Mouse (Mus musculus) stomach, embryonic 14.5 days (tissue): ENCODE measurements around the gene Cenpp. TPM values are rescaled to one million over a fixed set of nuclear protein-coding genes. Genes with fewer than 3 reads are reported as not detected.

Experiments used
- ATAC-seq: fragments of 200-750 bp; cut with Nextera tagmentation; 2 replicates; pipeline ENCODE4 v1.8.0; 2017; ENCODE audit warnings: low read depth, moderate TSS enrichment; ENCODE audit not compliant: insufficient number of reproducible peaks, insufficient read depth, low FRiP score
- H3K27ac ChIP-seq: fragments of 300-500 bp; sonication (generic); 2 replicates; pipeline ENCODE4 v1.5.1; 2014; ENCODE audit warnings: mild to moderate bottlenecking, low read length, moderate library complexity, mixed read lengths
- H3K27me3 ChIP-seq: fragments of 300-500 bp; sonication (generic); 2 replicates; pipeline ENCODE4 v1.6.1; 2014; ENCODE audit warnings: low read length, control low read depth, mixed read lengths; ENCODE audit not compliant: control insufficient read depth, insufficient read depth
- H3K36me3 ChIP-seq: fragments of 300-500 bp; sonication (generic); 2 replicates; pipeline ENCODE4 v1.6.1; 2014; ENCODE audit warnings: mild to moderate bottlenecking, control low read depth, low read length, moderate library complexity, mixed read lengths; ENCODE audit not compliant: control insufficient read depth, insufficient read depth
- H3K4me1 ChIP-seq: fragments of 300-500 bp; sonication (generic); 2 replicates; pipeline ENCODE4 v1.6.1; 2014; ENCODE audit warnings: low read length, control low read depth, mixed read lengths; ENCODE audit not compliant: control insufficient read depth, insufficient read depth
- H3K4me2 ChIP-seq: fragments of 300-500 bp; sonication (generic); replicated peaks from 2 replicates; pipeline ENCODE4 v1.6.1; 2014; ENCODE audit warnings: low read depth, low read length, control low read depth
- H3K4me3 ChIP-seq: fragments of 300-500 bp; sonication (generic); 2 replicates; pipeline ENCODE4 v1.5.1; 2014; ENCODE audit warnings: low read depth, low read length, control low read depth
- H3K9ac ChIP-seq: fragments of 300-500 bp; sonication (generic); replicated peaks from 2 replicates; pipeline ENCODE4 v1.6.1; 2014; ENCODE audit warnings: low read depth, mild to moderate bottlenecking, control low read depth, low read length, moderate library complexity, mixed read lengths
- H3K9me3 ChIP-seq: fragments of 300-500 bp; sonication (generic); 2 replicates; pipeline ENCODE4 v1.6.1; 2016; ENCODE audit warnings: low read depth, low read length, control low read depth; ENCODE audit not compliant: control insufficient read depth
- WGBS: fragments of 180-500 bp; shearing (Covaris S2); extraction: QIAGEN DNeasy Blood & Tissue Kit; methylation state at CpG from one replicate; pipeline ENCODE4 v1.1.7; 2014; 5-methylcytosine and 5-hydroxymethylcytosine counted together
- polyA plus RNA-seq: library from polyadenylated mRNA; unstranded; fragments of >200 nt; fragmentation: Nextera tagmentation; extraction: Ambion mirVana; gene quantifications from 2 replicates; pipeline ENCODE4 v1.2.1, GENCODE M21; 2014

Gene Cenpp
- polyA plus RNA-seq = 29.3 and 29.6 TPM in 2 replicates

DNA sequence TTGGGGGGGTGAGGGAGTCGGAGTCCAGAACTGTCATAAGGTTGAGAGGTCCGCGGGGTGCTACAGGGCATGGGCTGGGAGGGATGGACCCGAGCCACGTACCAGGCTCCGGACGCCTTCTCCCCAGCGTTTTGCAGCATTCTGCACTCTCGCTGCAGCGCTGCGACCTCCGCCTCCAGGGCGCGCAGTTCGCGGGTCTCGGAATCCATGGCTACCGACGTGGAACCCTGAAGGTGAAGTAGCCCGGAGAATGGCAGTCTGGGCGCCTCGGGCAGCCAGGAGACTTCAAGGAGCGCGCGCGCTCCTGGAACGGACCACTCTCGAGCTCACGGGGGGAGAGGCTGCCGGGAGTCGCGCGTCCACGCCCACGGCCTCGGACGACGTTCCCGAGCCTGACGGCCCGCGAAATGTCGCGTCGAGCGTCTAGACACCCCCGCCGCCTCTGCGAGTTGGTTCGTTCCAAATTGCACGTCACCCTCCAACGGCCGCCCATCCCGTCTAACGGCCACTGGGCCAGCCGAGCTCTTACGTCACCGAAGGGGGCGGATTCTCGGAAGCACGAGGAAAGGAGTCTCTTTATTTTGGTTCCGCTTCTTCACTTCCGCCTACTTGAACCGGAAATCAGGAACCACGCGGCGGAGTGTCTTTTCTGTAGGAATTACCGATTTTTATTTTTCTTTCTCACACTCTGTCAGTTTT lies at the start of gene Cenpp, which contains the start of gene Nol8:
Gene Cenpp (minus strand): TSS at position 305 of the 699 bp plus-strand sequence.
Gene Nol8 (plus strand): TSS at position 598 of the 699 bp plus-strand sequence.
- peak within 1 kb of the TSS; percentile 58; the same call in 1 of the 2 replicates for H3K27ac ChIP-seq
- under 1% methylated on average over 67 of the region's 68 CpGs for WGBS

DNA sequence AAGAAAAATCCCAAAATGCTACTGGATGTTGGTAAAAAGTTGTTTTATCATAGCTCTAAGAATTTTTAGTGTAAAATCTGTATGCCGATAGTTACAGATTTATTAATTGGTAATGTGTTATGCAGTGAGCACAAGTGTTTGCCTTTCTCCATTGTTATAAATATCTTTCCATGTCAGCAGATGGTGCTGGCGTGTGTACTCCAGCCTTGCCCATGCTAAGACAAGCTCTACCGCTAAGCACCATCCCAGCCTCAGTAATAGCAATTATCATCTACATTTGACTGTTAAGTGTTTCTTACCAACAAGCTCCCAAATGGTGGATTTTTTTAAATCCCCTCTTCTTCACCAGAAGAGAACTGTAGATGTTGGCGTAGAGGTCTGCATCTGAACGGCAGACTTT lies 38.5 kb upstream of the Cenpp start:
- 96% methylated on average over 5 of the region's 5 CpGs for WGBS
- Histone ChIP-seq H3K4me2 (no peak overlapping the region), H3K27me3 (no peaks in the 10 kb centered on the region), H3K4me3 (no peak overlapping the region), H3K9ac (no peak overlapping the region), H3K36me3 (peaks cover 47% of the 10 kb centered on the region), H3K27ac (no peak overlapping the region), H3K9me3 (no peaks in the 10 kb centered on the region), H3K4me1 (no peaks in the 10 kb centered on the region)
- ATAC-seq = no peak

More for the DNA sequence above, at the start of gene Cenpp, which contains the start of gene Nol8:
- 0 out of 2 replicates have a peak, but pooled peaks cover 5% of the 10 kb centered on the region for H3K4me1 ChIP-seq
- no peaks in the 10 kb centered on the region; the same call in 1 of the 2 replicates for H3K36me3 ChIP-seq
- H3K4me3 ChIP-seq = peak within 1 kb of the TSS; percentile 84
- H3K9ac ChIP-seq = peak within 1 kb of the TSS; percentile 53
- H3K27me3 ChIP-seq = no peaks in the 10 kb centered on the region
- H3K9me3 ChIP-seq = no peaks in the 10 kb centered on the region
- peak within 1 kb of the TSS; percentile 91 for H3K4me2 ChIP-seq
- peak; percentile 99 for ATAC-seq

DNA sequence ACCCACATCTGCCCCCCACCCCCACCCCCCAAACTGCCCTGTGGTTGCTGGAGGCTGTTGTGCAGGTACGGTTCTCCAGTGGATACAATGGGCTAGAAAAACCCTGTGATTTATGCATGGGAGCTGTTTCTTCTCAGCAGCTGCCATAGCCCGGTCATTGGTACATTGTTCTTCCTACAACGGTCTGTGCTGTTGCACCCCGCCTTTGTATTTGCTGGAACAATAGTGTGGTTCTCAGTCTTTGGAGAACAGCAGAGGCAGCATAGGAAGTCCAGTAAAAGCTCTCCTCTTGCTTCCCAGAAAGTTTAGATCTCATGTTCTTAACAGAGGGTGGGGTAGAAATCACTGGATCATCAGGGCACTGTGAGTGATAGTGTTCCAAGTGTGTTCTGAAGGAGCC lies 31.7 kb upstream of the Cenpp start:
- Histone ChIP-seq H3K9me3 (no peaks in the 10 kb centered on the region), H3K9ac (no peak overlapping the region), H3K4me2 (no peak overlapping the region), H3K27ac (no peak overlapping the region), H3K4me1 (peaks cover 5% of the 10 kb centered on the region; the same call in 1 of the 2 replicates), H3K36me3 (peaks cover 19% of the 10 kb centered on the region), H3K27me3 (no peaks in the 10 kb centered on the region), H3K4me3 (no peak overlapping the region)
- ATAC-seq = no peak
- WGBS = 74% methylated on average over 4 of the region's 4 CpGs

DNA sequence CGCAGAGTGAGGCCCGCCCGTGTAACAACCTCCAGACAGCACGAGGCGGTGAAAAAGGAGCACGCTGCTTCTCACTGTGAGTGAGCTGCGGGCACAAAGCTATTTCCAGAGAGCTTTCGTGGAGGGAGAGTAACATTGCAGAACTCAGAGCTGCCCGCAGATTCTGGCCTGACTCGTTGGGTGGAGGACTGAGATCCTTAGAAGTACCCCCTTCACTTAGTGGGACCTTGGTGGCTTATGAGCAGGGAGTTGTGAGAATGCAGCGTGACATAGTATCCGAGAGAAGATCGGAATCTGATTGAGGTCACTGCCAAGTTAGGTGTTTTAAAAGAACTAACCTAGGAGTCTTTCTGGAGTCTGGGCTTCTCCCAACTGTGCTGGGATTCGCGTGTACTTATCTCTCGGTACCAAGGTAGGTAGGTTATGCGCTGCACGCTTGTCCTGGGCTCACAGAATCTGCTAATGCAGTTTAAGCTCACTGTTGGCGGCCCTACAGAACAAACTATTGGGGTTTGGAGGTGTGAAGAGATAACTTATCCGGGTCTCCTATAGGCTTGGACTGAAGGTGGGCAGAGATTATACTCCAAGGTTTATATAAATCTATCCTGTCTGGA lies 29.8 kb upstream of the Cenpp start:
- peak overlapping the region; percentile 88 for H3K4me3 ChIP-seq
- H3K27me3 ChIP-seq = no peaks in the 10 kb centered on the region
- H3K9me3 ChIP-seq = no peaks in the 10 kb centered on the region
- H3K36me3 ChIP-seq = peaks cover 11% of the 10 kb centered on the region
- peak overlapping the region; percentile 76 for H3K9ac ChIP-seq
- under 1% methylated on average over 20 of the region's 20 CpGs for WGBS
- H3K27ac ChIP-seq = peak overlapping the region; percentile 74; the same call in 1 of the 2 replicates
- peaks cover 5% of the 10 kb centered on the region; the same call in 1 of the 2 replicates for H3K4me1 ChIP-seq
- peak; percentile 5; the same call in 1 of the 2 replicates for ATAC-seq
- peak overlapping the region; percentile 50 for H3K4me2 ChIP-seq

DNA sequence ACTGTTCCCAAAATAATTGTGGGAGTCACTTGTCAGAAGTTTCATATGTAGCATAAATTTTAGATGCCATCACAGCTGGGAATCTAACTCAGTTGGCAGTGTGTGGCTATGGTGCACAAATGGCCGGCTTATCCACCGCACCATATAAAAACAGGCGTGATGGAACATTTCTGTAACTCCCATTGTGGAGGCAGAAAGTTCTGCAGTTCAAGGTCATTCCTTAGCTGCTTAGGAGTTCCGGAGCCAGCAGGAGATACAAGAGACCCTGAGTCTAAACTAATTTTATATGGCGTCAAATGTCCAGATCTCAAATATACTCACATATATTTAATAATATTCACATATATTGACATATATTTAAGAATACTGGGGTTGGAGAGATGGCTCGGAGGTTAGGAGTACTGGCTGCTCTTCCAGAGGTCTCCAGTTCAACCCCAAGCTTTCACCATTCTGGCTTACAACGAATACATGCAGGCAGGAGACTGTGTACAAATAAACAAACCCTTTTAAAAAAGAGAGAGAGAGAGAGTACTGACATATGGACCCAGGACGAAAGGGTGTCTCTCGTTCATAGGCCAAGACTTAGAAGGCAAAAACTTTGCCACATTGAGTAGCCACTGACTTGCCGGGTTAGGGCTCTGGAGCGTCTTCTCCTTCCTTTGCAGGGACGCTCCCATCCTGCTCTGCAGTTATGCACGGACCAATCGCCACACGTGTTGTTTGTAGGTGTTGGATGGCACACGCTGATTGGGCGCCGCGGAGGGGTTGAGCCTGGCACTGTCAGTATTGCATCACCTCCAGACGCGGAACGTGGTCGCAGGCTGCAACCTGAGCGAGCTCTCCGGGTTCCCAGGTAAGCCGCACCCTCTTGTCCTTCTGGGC lies 29.0 kb upstream of the Cenpp start, which contains the start of gene Iars:
Gene Iars (plus strand): TSS at position 750 of the 882 bp plus-strand sequence.
- H3K4me2 ChIP-seq = peak within 1 kb of the TSS; percentile 67
- H3K27ac ChIP-seq = peak within 1 kb of the TSS; percentile 74; the same call in 1 of the 2 replicates
- H3K36me3 ChIP-seq = peaks cover 12% of the 10 kb centered on the region
- H3K4me3 ChIP-seq = peak within 1 kb of the TSS; percentile 88
- peak; percentile 100 for ATAC-seq
- H3K9me3 ChIP-seq = no peaks in the 10 kb centered on the region
- 5% methylated on average over 26 of the region's 26 CpGs for WGBS
- peak within 1 kb of the TSS; percentile 76 for H3K9ac ChIP-seq
- no peaks in the 10 kb centered on the region for H3K27me3 ChIP-seq
- peaks cover 5% of the 10 kb centered on the region; the same call in 1 of the 2 replicates for H3K4me1 ChIP-seq

DNA sequence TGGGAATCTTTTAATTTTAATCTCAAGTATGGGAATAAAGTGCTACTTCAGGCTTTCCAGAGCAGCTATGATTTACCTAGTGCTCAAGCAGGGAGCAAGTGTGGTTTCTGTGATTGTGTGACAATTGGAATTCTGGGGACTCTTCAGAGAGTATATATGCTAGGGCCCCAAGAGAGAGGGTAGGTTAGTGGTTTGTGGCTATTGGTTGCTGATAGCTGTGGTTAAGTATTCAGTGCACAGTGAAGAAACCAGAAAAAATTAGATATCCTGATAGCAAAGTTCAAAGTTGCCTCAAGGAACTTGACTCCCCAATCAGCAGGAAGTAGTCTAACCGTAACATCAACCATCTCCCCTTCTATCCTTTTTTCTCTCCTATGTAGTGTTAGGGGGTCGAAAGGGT lies 25.2 kb upstream of the Cenpp start:
- H3K9me3 ChIP-seq = no peaks in the 10 kb centered on the region
- no peak overlapping the region for H3K4me3 ChIP-seq
- H3K27ac ChIP-seq = no peak overlapping the region
- H3K9ac ChIP-seq = no peak overlapping the region
- 94% methylated on average over 2 of the region's 2 CpGs for WGBS
- peaks cover 5% of the 10 kb centered on the region; the same call in 1 of the 2 replicates for H3K4me1 ChIP-seq
- H3K27me3 ChIP-seq = no peaks in the 10 kb centered on the region
- ATAC-seq = no peak
- peaks cover 23% of the 10 kb centered on the region for H3K36me3 ChIP-seq
- H3K4me2 ChIP-seq = no peak overlapping the region

DNA sequence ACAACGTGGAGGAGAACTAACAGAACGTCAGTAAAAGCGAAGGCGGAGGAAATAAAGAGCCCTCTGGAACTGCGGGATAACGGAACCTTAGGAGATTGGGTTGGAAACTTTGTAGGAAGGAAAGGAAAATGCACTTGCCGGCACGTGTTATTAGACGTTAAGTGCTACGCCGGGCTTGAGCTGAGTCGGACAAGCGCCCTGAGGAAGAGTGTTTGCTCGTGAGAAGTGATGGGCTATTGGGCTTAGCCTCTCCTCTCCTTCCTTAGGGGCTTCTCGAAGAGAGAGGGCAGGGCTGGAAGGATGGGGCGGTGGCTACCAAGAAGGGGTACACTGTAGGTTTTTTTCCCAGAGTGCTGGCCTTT lies 576 bp upstream of the Cenpp start:
- peak overlapping the region; percentile 91 for H3K4me2 ChIP-seq
- no peaks in the 10 kb centered on the region; the same call in 1 of the 2 replicates for H3K36me3 ChIP-seq
- 0 out of 2 replicates have a peak, but pooled peaks cover 5% of the 10 kb centered on the region for H3K4me1 ChIP-seq
- peak overlapping the region; percentile 84 for H3K4me3 ChIP-seq
- ATAC-seq = peak; percentile 75
- no peaks in the 10 kb centered on the region for H3K27me3 ChIP-seq
- peak overlapping the region; percentile 53 for H3K9ac ChIP-seq
- H3K27ac ChIP-seq = peak overlapping the region; percentile 58; the same call in 1 of the 2 replicates
- no peaks in the 10 kb centered on the region for H3K9me3 ChIP-seq
- under 1% methylated on average over 16 of the region's 16 CpGs for WGBS
